Mouse (Mus musculus): ENCODE measurements around the gene Rps11. TPM values are rescaled to one million over a fixed set of nuclear protein-coding genes. Genes with fewer than 3 reads are reported as not detected.

Rps11 gene
- total RNA-seq, 2 experiments from 2014 or later = 1,541 to 3,046 TPM

DNA sequence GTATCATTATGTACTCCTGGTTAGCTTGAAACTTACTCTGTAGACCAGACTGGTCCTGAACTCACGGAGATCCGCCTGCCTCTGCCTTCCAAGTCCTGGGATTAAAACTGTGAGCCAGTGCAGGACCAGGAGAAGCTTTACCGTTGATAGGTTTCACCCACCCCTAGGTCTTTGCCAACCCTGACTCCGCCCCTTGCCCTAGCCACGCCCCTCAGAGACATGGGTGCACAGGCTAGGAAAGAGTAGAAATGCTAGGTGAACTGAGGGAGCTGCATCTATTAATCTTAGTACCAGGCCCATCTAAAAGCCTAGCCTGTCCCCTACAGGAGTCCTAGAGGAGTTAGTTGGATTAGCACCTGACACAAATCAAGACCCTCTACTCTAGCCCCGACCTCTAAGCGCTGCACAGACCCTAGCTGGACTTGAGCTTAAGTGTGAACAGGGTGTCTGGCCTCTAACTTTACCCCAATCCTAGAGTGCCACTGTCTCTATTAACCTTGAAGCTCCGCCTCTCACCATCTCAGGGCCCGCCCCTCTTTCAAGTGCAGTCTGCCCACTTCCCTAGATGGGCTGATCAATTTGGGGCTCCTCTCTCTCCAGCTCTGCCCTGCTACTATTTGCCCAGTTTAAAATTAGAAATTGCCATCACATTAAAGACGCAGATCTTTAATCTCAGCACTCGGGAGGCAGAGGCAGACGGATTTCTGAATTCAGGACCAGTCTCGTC is 33.8 kb downstream of the Rps11 start:
- peak; percentile 55 for ATAC-seq (replicated peaks; ENCODE audit: poor library complexity)

DNA sequence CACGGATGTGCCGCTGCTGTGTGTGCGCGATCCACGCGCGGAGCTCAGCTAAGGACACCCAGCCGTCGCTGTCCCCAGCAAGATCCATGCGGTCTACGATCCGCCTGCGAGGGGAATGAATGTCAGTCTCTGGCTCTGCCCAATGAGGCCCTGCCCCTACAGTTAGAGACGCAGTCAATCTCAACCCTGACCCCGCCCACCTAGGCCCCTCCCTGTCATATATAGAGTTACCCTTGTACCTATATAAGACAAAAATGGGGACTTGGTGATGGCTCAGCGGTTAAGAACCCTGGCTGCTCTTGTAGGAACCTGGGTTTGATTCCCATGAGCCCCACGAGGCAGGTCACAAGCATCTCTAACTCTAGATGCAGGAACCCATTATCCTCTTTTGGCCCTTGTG is 35.6 kb downstream of the Rps11 start:
- ATAC-seq (replicated peaks; ENCODE audit: poor library complexity) = no peak

DNA sequence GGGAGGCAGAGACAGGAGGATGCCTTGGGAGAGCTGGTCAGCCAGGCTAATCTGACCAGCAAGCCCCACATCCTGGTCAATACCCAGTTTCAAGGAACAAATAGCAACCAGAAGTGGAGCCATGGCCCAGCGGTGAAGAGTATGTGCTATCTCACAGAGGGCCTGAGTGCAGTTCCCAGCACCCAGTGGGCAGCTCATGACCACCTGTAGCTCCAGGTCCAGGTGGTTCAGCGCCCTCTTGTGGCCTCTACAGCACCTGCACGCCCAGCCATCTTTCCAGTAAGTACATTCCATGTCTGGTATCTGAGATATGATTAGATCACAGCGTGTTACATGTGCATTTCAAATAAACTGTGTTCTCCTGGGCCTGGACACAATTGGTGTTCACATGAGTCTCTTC is 38.2 kb downstream of the Rps11 start:
- no peak for ATAC-seq (replicated peaks; ENCODE audit: poor library complexity)

DNA sequence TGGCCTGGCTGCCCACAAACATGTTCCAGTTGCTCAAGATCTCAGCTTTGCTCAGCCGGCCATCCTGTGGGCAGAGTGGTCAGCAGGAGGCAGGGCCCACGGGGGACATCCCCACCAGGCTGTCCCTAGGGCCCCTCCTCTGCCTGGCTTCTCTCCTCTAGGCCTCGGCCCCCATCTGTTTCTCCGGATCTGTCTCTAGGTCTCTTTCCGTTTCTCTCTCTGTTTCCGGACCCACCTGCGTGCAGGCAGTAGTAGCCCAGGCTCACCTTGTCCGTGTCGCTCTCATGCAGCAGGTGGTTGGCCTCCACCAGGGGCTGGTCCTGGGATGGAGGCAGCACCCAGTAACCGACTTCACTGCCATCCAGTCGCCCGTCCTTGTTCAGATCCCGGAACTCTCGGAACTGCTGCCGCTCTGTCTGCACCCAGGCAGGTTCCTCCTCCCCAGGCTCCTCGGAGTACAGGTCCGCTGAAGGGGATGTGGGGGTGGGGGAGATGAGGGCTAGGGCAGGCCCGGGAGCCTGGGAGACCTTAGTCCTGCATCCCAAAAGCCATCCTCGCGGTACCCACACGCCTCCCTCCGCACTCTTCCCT is 40.8 kb downstream of the Rps11 start:
- ATAC-seq (replicated peaks; ENCODE audit: poor library complexity) = no peak; the same call in 1 of the 2 replicates

DNA sequence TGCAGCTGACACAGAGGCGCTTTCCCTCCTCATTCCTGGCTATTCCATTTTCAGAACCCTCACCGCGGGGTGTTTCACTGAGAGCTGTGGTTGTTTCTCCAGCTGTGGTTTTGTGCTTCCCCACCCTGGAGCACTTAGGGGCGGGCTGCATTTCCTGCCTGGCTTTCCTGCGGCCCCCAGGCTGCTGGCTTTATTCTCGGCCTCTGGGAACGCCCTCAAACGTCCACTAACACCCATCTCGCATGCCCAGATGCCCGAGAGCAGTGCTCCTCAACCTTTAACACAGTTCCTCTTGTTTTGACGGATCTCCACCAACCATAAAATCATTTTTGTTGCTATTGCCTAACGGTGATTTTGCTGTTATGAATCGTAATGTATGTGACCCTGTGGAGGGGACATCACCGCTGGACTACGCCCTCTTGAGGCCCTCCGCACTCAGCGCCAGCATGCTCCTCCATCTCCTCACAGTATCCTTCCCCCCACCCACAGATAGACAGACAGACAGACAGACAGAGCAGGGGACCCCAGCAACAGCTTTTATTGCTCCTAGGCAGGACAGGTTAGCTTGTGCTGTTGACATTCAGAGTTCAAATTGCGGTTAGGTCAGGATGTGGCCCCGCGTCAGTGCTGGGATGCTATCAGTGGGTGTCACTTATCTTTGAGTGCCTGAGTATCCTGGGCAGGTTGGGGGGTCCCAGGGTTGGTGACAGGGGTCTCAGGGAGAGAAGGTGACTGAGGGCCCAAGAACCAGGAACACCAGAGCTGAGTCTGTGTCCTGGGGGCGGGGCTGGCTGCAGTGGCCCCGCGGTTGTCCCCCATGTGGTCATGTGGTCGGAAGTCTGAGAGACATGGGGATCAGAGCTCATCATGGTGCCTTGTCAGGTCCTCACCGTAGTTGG is 41.6 kb downstream of the Rps11 start:
- ATAC-seq (replicated peaks; ENCODE audit: poor library complexity) = peak; percentile 61

DNA sequence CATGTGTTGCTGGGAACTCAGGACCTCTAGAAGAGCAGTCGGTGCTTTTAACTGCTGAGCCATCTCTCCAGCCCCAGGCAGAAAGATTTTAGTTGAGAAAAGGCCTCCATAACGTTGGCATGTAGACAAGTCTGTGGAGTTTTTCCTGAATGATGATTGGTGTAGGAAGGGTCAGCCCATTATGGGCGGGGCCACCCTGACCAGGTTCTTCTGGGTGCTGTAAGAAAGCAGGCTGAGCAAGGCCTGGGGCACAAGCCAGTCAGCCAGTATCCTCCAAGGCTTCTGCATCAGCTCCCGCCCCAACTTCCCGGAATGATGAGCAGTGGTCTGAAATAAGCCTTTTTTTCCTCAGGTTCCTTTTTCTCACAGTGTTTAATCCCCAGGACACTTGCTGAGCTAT is 43.2 kb downstream of the Rps11 start:
- ATAC-seq (replicated peaks; ENCODE audit: poor library complexity) = no peak

DNA sequence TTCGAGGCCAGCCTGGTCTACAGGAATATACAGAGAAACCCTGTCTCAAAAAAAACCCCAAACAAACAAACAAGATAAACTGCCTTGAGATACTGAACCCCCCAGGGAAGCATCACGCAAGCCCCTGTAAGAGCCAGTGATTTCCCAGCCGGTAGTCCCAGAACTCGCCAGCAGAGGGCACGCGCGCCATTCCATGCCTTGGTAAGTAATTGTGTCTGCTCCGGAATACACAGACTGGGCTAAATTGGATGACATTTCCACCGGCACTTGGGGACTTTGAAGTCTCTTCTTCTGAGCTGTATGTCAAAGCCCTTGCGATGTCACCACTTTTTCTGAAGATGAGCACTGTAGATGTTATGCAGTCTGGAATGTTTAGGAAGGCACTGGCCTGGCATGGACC is 44.4 kb downstream of the Rps11 start:
- ATAC-seq (replicated peaks; ENCODE audit: poor library complexity) = peak; percentile 65

DNA sequence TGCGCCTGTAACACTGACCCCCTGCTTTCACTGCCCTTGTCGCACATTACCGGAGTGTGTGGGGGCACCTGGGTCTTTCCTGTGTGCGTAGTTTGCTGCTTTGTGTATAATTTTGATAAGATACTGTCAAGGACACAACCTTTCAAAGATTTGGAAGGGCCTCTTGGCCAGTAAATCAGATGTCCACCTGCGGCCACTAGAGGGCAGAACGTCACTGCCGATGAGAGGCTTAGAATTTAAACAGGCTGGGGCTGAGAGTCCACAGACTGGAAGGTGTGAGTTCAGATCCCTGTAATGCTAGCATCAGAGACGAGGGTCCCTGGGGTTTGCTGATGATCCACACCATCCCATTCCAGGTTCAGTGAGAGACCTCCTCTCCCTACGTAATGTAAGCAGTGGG is 45.7 kb downstream of the Rps11 start:
- ATAC-seq (replicated peaks; ENCODE audit: poor library complexity) = peak; percentile 40

DNA sequence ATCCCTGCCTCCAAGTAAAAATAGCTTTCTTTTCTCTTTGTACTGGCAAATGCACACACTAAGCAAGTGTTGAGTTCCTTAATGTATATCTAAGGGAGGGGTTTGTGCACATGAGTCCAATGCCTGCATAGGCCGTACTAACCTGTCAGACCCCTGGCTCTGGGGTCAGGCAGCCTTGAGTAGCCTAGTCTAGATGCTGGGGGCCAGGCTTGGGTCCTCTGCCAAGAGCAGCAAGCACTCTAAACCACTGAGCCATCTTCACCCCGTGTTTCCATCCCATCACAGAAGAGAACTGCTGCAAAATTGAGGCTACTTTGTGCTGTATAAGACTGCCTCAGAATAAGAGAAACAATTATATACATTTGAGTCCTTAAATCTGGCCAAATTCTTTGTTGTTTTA is 46.4 kb downstream of the Rps11 start:
- no peak for ATAC-seq (replicated peaks; ENCODE audit: poor library complexity)

DNA sequence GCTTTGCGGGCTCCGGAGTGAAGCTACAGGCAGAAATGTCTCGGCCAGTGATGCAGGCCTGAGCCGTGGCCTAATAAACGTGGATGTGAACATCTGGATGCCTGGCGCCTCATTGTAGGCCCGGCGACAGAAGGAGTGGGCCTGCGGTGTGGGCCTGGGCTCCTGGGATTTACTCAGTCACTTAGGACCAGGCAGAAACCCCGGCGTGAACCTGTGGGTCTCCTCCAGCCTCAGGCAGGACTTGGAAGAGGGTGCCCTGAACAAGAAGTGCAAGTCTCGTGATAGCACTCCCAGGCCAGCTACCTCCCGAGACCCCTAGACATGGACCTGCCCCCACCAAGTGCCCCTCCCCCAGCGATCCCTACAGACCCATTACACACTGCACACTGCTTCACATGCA is 46.9 kb downstream of the Rps11 start:
- ATAC-seq (replicated peaks; ENCODE audit: poor library complexity) = no peak

DNA sequence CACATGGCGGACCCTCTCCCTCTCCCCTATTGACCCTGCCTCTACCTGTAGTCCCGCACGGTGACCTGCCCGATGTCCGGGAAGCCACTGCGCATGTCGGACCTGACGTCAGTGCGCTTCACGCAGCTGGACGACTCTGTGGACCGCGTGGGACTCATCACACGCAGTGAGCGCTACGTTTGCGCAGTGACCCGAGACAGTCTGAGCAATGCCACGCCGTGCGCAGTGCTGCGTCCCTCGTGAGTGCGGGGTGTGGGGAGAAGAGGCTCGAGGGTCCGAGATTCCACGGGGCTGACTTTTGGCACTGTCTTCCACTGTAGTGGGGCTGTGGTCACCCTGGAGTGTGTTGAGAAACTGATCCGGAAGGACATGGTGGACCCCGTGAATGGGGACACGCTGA is 47.7 kb downstream of the Rps11 start:
- no peak for ATAC-seq (replicated peaks; ENCODE audit: poor library complexity)

DNA sequence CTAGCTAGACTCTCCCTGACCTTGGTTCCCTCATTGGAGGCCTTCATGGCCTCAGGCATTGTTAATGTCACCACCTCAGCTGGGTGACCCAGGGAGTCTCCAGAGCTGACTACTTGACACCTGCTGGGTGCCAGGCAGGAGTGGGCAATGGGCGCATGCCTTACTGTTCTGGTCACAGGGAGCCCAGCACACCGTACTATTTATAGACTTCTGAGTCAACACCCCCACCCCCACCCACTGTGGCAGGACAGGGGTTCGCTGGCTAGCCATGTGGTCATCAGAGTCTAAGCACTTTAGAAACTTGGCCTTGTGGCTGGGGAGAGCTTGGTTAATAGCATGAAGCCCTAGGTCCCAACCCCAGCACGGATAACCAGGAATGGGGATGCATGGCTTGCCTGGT is 48.8 kb downstream of the Rps11 start:
- ATAC-seq (replicated peaks; ENCODE audit: poor library complexity) = no peak

DNA sequence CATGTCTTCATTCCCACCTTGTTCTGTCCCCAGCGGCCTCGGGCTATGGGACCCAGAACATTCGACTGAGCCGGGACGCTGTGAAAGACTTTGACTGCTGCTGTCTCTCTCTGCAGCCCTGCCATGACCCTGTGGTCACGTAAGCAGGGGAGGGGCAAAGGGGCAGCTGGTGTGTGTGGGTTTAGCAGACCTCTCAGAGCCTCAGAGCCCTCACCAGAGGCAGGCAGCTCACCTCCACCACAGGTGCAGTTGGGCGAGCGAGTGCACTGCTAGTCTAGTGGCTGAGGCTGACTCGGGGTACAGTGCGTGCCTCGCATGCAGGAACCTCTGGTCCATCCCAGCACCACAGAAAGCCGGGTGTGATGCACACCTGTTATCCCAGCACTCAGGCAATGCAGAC is 50.3 kb downstream of the Rps11 start:
- no peak for ATAC-seq (replicated peaks; ENCODE audit: poor library complexity)

DNA sequence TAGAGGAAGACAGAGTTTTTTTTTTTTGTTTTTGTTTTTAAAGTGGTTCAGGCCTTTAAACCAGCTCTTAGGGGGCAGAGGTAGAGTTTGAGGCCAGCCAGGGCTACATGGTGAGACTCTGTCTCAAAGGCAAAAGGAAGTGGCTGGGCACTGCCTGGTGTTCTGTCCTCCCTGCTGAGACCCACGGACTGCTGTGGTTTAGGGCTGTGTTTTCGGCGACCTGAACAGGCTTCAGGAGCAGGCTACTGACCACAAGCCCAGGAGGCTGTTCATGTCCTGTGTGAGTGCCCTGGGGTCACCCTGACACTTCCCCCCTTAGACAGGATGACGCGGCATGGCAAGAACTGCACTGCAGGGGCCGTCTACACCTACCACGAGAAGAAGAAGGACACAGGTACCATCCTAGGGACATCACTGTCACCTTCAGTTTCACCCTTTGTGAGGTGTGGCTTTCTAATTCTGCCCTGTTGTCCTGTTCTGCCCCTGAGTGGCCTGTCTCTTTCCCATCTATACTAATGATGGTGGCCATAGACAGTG is 51.0 kb downstream of the Rps11 start:
- ATAC-seq (replicated peaks; ENCODE audit: poor library complexity) = no peak

Other genes starting within 250 kb of the Rps11 start
Only the 30 nearest of the 33 such genes appear.
- gene Fuz, start 228.4 kb downstream of the Rps11 start, total RNA-seq (2015) = 9.8 and 10.6 TPM in 2 replicates
- gene Fuz, start 228.4 kb downstream of the Rps11 start, total RNA-seq (2017) = 16.6 and 19.9 TPM in 2 replicates
- 36.1 and 40.4 TPM in 2 replicates for gene Ap2a1, start 194.9 kb downstream of the Rps11 start, total RNA-seq (2015)
- 25.8 and 39.8 TPM in 2 replicates for gene Ap2a1, start 194.9 kb downstream of the Rps11 start, total RNA-seq (2017)
- not detected in 2 replicates for gene Tsks, start 181.2 kb downstream of the Rps11 start, total RNA-seq (2015)
- not detected in 2 replicates for gene Tsks, start 181.2 kb downstream of the Rps11 start, total RNA-seq (2017)
- gene Cpt1c, start 149.6 kb downstream of the Rps11 start, total RNA-seq (2015) = 0.42 and 0.54 TPM in 2 replicates
- gene Cpt1c, start 149.6 kb downstream of the Rps11 start, total RNA-seq (2017) = 0.25 and 1.6 TPM in 2 replicates
- gene Prmt1, start 137.9 kb downstream of the Rps11 start, total RNA-seq (2015) = 147 and 153 TPM in 2 replicates
- 113 and 135 TPM in 2 replicates for gene Prmt1, start 137.9 kb downstream of the Rps11 start, total RNA-seq (2017)
- 71.9 and 79.5 TPM in 2 replicates for gene Irf3, start 126.8 kb downstream of the Rps11 start, total RNA-seq (2015)
- gene Irf3, start 126.8 kb downstream of the Rps11 start, total RNA-seq (2017) = 70.4 and 89.4 TPM in 2 replicates
- gene Bcl2l12, start 125.7 kb downstream of the Rps11 start, total RNA-seq (2015) = 22.6 and 25.9 TPM in 2 replicates
- 26.2 and 28.0 TPM in 2 replicates for gene Bcl2l12, start 125.7 kb downstream of the Rps11 start, total RNA-seq (2017)
- gene Scaf1, start 108.1 kb downstream of the Rps11 start, total RNA-seq (2015) = 19.5 and 21.9 TPM in 2 replicates
- gene Scaf1, start 108.1 kb downstream of the Rps11 start, total RNA-seq (2017) = 8.7 and 11.2 TPM in 2 replicates
- 4.8 and 6.1 TPM in 2 replicates for gene Rras, start 106.5 kb downstream of the Rps11 start, total RNA-seq (2015)
- 1.1 TPM in 1 of 2 replicates, not detected in the other for gene Rras, start 106.5 kb downstream of the Rps11 start, total RNA-seq (2017)
- gene Prr12, start 71.6 kb downstream of the Rps11 start, total RNA-seq (2015) = 20.5 and 21.7 TPM in 2 replicates
- 2.8 and 4.0 TPM in 2 replicates for gene Prr12, start 71.6 kb downstream of the Rps11 start, total RNA-seq (2017)
- gene Nosip, start 62.0 kb downstream of the Rps11 start, total RNA-seq (2015) = 39.7 and 45.0 TPM in 2 replicates
- 46.8 and 49.2 TPM in 2 replicates for gene Nosip, start 62.0 kb downstream of the Rps11 start, total RNA-seq (2017)
- gene Prrg2, start 61.8 kb downstream of the Rps11 start, total RNA-seq (2015) = 2.6 and 4.7 TPM in 2 replicates
- gene Prrg2, start 61.8 kb downstream of the Rps11 start, total RNA-seq (2017) = 3.0 and 4.2 TPM in 2 replicates
- gene Rcn3, start 32.2 kb downstream of the Rps11 start, total RNA-seq (2015) = 4.6 and 7.8 TPM in 2 replicates
- 5.4 TPM in 2 replicates for gene Rcn3, start 32.2 kb downstream of the Rps11 start, total RNA-seq (2017)
- gene Fcgrt, start 20.6 kb downstream of the Rps11 start, total RNA-seq (2015) = 0.54 and 0.62 TPM in 2 replicates
- gene Fcgrt, start 20.6 kb downstream of the Rps11 start, total RNA-seq (2017) = 3.9 TPM in 2 replicates
- 2,930 and 3,118 TPM in 2 replicates for gene Rpl13a, start 4.3 kb upstream of the Rps11 start, total RNA-seq (2015)
- 3,320 and 3,859 TPM in 2 replicates for gene Rpl13a, start 4.3 kb upstream of the Rps11 start, total RNA-seq (2017)
- gene Gm45713, start 11.8 kb upstream of the Rps11 start, total RNA-seq (2015) = not detected in 2 replicates
- 1.4 TPM in 1 of 2 replicates, not detected in the other for gene Gm45713, start 11.8 kb upstream of the Rps11 start, total RNA-seq (2017)
- gene Flt3l, start 12.0 kb upstream of the Rps11 start, total RNA-seq (2015) = 8.2 and 8.5 TPM in 2 replicates
- gene Flt3l, start 12.0 kb upstream of the Rps11 start, total RNA-seq (2017) = 4.7 and 7.0 TPM in 2 replicates
- 114 and 146 TPM in 2 replicates for gene Pih1d1, start 29.9 kb upstream of the Rps11 start, total RNA-seq (2015)
- gene Pih1d1, start 29.9 kb upstream of the Rps11 start, total RNA-seq (2017) = 34.9 and 61.8 TPM in 2 replicates
- 57.5 and 59.3 TPM in 2 replicates for gene Aldh16a1, start 30.1 kb upstream of the Rps11 start, total RNA-seq (2015)
- 23.4 and 25.8 TPM in 2 replicates for gene Aldh16a1, start 30.1 kb upstream of the Rps11 start, total RNA-seq (2017)
- 0.07 TPM in 1 of 2 replicates, not detected in the other for gene Slc17a7, start 39.5 kb upstream of the Rps11 start, total RNA-seq (2015)
- not detected in 2 replicates for gene Slc17a7, start 39.5 kb upstream of the Rps11 start, total RNA-seq (2017)
- not detected in 2 replicates for gene Gfy, start 55.1 kb upstream of the Rps11 start, total RNA-seq (2015)
- not detected in 2 replicates for gene Gfy, start 55.1 kb upstream of the Rps11 start, total RNA-seq (2017)
- not detected in 2 replicates for gene Pth2, start 56.6 kb upstream of the Rps11 start, total RNA-seq (2015)
- gene Pth2, start 56.6 kb upstream of the Rps11 start, total RNA-seq (2017) = not detected in 2 replicates
- gene Ccdc155, start 80.5 kb upstream of the Rps11 start, total RNA-seq (2015) = 0.15 TPM in 1 of 2 replicates, not detected in the other
- 0.34 TPM in 1 of 2 replicates, not detected in the other for gene Ccdc155, start 80.5 kb upstream of the Rps11 start, total RNA-seq (2017)
- gene Dkkl1, start 87.7 kb upstream of the Rps11 start, total RNA-seq (2015) = 3.8 and 5.4 TPM in 2 replicates
- gene Dkkl1, start 87.7 kb upstream of the Rps11 start, total RNA-seq (2017) = 4.2 and 5.6 TPM in 2 replicates
- 2.2 TPM in 1 of 2 replicates, not detected in the other for gene Tead2, start 91.3 kb upstream of the Rps11 start, total RNA-seq (2015)
- gene Tead2, start 91.3 kb upstream of the Rps11 start, total RNA-seq (2017) = 0.20 TPM in 1 of 2 replicates, not detected in the other
- gene Cd37, start 114.7 kb upstream of the Rps11 start, total RNA-seq (2015) = 104 and 124 TPM in 2 replicates
- gene Cd37, start 114.7 kb upstream of the Rps11 start, total RNA-seq (2017) = 76.6 and 81.9 TPM in 2 replicates
- gene Slc6a16, start 116.6 kb upstream of the Rps11 start, total RNA-seq (2015) = not detected in 2 replicates
- gene Slc6a16, start 116.6 kb upstream of the Rps11 start, total RNA-seq (2017) = not detected in 2 replicates
- 0.10 TPM in 1 of 2 replicates, not detected in the other for gene Slc6a21, start 153.1 kb upstream of the Rps11 start, total RNA-seq (2015)
- not detected in 2 replicates for gene Slc6a21, start 153.1 kb upstream of the Rps11 start, total RNA-seq (2017)
- 1.0 and 1.8 TPM in 2 replicates for gene Trpm4, start 209.3 kb upstream of the Rps11 start, total RNA-seq (2015)
- gene Trpm4, start 209.3 kb upstream of the Rps11 start, total RNA-seq (2017) = 1.2 and 1.4 TPM in 2 replicates
- gene Hrc, start 210.9 kb upstream of the Rps11 start, total RNA-seq (2015) = not detected in 2 replicates
- gene Hrc, start 210.9 kb upstream of the Rps11 start, total RNA-seq (2017) = not detected in 2 replicates

All from megakaryocyte progenitor cell, adult 5-6 weeks (primary cell).